Comparison of ENCODE assay signal across 25 mouse cellular contexts in genomic region chr7:43768597-43768996, GRCm38 (mm10). TPM values are rescaled to one million over a fixed set of nuclear protein-coding genes. Genes with fewer than 3 reads are reported as not detected.
"Had no signal": no experiment of that assay in that cellular context is flagged by ENCODE, and none has a peak within 500 bp of the region (broad histone marks: within the 10 kb centered on the region; RNA-seq: fewer than 3 reads in every experiment).

Gene Klk12, plus strand, starts transcription at chr7:43768897.

- H3K27ac ChIP-seq: liver, embryonic 13.5 days; liver, embryonic 15.5 days; lung, embryonic 15.5 days; macrophage; midbrain, embryonic 12.5 days; neural tube, embryonic 13.5 days; stomach, embryonic 15.5 days had no signal

- H3K27me3 ChIP-seq: liver, embryonic 13.5 days; liver, embryonic 15.5 days; lung, embryonic 15.5 days; megakaryocyte, embryonic 14.5 days; midbrain, embryonic 12.5 days; neural tube, embryonic 13.5 days; stomach, embryonic 15.5 days had no signal

- H3K4me1 ChIP-seq: liver, embryonic 13.5 days; liver, embryonic 15.5 days; lung, embryonic 15.5 days; megakaryocyte, embryonic 14.5 days; midbrain, embryonic 12.5 days; neural tube, embryonic 13.5 days; stomach, embryonic 15.5 days had no signal

- H3K9ac ChIP-seq: liver, embryonic 13.5 days; liver, embryonic 15.5 days; liver, postnatal 0 days; lung, embryonic 15.5 days; midbrain, embryonic 12.5 days; neural tube, embryonic 13.5 days; stomach, embryonic 15.5 days had no signal

- H3K4me3 ChIP-seq: liver, embryonic 13.5 days; liver, embryonic 15.5 days; lung, embryonic 15.5 days; megakaryocyte, embryonic 14.5 days; midbrain, embryonic 12.5 days; neural tube, embryonic 13.5 days; stomach, embryonic 15.5 days had no signal

- H3K36me3 ChIP-seq: liver, embryonic 13.5 days; liver, embryonic 15.5 days; lung, embryonic 15.5 days; midbrain, embryonic 12.5 days; neural tube, embryonic 13.5 days; stomach, embryonic 15.5 days had no signal

- DNase-seq: liver, embryonic 13.5 days; liver, postnatal 0 days; lung, adult 2 months; lung, postnatal 14 days; lung, postnatal 36 days; midbrain, embryonic 14.5 days; right cerebral cortex, postnatal 14 days; thymus, adult 18-20 months; thymus, postnatal 14 days; thymus, postnatal 36 days had no signal

- H3K4me2 ChIP-seq: liver, embryonic 13.5 days; liver, embryonic 15.5 days; lung, embryonic 15.5 days; midbrain, embryonic 12.5 days; neural tube, embryonic 13.5 days; stomach, embryonic 15.5 days had no signal

- ATAC-seq: liver, postnatal 0 days; lung, postnatal 0 days; midbrain, embryonic 16.5 days had no signal

- H3K9me3 ChIP-seq: liver, embryonic 13.5 days; liver, embryonic 15.5 days; lung, embryonic 15.5 days; midbrain, embryonic 12.5 days; neural tube, embryonic 13.5 days; stomach, embryonic 15.5 days had no signal

RNA-seq across cellular contexts. Expression of gene Klk12, which starts in this region (rescaled TPM):
- total RNA-seq: megakaryocyte progenitor cell, adult 5-6 weeks; monocyte, adult 5-6 weeks; neutrophil, adult 5-6 weeks had no signal
- polyA plus RNA-seq: liver, embryonic 13.5 days; liver, embryonic 15.5 days; liver, postnatal 0 days; lung, embryonic 15.5 days; lung, postnatal 0 days; macrophage; midbrain, embryonic 12.5 days; midbrain, embryonic 14.5 days; midbrain, embryonic 16.5 days; neural tube, embryonic 11.5 days; neural tube, embryonic 13.5 days; spleen, adult 2 months; thymus, postnatal 0 days had no signal
